Mouse (Mus musculus): ENCODE results near the gene Fasn. TPM values are rescaled to one million over a fixed set of nuclear protein-coding genes. Genes with fewer than 3 reads are reported as not detected.
"Not testable (repeated sequence)": the region's sequence is repeated elsewhere in the genome, so short reads cannot be mapped to it uniquely, and the experiment has no call there.

Gene Fasn
- 271 and 272 TPM in 2 replicates for polyA plus RNA-seq (2012; rRNA removed)

DNA sequence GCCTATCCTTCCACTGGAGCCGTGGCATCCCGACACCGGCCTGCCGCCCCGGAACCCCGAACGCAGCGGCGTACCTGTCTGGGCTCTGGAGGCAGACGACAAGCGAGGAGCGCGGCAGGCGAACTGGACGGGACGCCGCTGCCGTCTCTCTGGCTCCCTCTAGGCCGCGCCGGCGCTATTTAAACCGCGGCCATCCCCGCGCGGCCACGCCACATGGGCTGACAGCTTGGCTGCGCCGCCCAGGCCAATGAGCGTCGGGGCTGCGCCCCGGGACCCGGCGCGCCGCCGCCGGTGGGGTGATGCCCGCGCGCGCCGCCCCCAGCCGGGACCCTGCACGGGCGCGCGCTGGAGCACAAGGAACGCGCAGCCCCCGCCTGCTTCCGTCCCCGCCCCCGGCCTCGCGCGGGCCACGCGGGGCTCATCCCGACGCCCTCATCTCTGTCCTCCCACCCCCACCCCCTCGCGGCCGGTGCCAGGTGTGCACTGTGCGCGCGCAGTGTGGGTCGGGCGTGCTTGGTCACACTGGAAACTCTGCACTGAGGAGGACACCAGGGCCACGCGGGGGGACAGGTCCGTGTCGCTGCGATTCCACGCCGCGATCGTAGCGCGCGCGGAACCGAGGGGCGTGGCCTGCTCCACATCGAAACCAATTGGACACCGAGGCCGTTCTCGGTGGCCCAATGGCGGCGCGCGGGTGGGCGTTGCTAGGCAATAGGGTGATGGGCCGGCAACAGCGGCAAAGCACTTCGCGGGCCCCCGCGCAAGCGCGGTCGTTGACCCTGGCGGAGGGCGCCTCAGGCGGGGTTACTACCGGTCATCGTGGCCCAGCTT, at the start of gene Fasn:
Fasn (minus strand) TSS at position 592 of the 831 bp plus-strand sequence.
- peak; percentile 95 to 98 for DNase-seq (ENCODE audit: extremely low spot score in 1 of 2, low spot score in 1 of 2)

DNA sequence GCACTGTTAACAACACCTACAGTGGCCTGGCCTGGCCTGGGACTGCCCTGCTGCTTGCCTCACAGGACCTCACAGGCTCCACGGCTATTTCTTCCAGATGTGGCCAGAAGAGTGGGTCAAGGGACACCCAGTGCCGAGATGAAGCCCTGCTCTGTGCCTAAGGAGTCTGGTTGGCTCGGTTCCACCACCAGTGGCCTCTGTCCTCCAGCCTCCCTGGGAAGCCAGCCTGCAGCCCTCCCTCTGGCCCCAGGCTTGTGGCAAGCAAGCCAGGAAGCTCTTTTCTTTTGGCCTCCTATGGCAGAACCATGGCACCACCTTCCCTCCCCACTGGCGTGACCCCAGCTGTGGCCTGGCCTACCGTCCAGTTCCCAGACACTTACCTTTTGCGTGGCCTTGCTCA, 48.9 kb upstream of the Fasn start:
- DNase-seq (ENCODE audit: extremely low spot score in 1 of 2, low spot score in 1 of 2) = no peak

DNA sequence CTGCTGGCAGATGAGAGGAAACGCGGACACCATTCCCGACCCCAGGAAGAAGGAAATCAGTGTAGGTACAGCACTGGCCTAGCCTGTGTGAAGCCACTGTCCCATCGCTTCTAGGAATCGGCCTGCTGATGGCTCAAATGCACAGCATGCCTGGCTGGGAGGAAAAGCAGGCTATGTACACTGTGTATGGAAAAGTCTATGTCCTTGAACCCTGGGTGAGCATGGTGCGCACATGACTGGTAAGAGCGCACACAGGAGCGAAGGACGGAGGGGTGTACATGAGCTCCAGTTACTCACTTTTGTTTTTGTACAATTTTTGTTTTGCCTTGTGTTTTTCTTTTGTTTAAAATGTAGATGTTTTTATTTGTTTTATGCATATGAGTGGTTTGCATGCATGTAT, 47.2 kb upstream of the Fasn start:
- no peak for DNase-seq (ENCODE audit: extremely low spot score in 1 of 2, low spot score in 1 of 2)

DNA sequence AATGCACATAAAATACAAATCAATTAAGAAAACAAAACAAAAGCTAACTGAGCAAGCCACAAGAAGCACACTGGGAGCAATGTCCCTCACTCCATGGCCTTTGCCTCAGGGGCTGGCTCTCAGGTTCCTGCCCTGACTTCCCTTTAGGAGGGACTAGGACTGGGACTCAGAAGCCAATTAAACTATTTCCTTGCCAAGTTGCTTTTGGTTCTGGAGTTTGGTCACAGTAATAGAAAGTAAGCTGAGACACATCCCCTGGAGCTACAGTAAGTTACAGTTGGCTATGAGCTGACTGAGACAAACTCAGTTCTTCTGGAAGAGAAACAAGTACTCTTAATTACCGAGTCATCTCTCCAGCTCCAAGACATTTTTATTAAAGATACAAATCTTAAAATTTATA, 41.5 kb upstream of the Fasn start:
- no peak for DNase-seq (ENCODE audit: extremely low spot score in 1 of 2, low spot score in 1 of 2)

DNA sequence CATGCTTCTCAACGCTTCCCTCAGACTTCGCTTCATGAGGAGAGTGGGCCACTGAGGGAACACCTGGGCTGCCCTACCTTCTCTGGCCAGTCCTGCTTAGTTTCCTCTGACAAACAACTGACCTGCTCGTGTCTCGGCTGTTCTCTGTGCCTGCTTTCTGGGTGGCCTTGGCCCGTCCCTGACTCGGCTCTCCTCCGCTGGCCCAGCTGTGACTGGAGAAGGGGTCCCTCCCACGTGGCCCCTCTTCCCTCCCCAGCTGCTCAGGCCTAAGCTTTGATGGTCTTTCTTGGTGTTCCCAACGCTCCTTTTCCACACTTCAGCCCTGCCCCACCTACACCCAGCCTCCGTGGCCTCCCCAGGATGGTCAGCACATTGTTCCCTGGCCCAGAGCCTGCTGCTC, 38.5 kb upstream of the Fasn start:
- DNase-seq (ENCODE audit: extremely low spot score in 1 of 2, low spot score in 1 of 2) = no peak

DNA sequence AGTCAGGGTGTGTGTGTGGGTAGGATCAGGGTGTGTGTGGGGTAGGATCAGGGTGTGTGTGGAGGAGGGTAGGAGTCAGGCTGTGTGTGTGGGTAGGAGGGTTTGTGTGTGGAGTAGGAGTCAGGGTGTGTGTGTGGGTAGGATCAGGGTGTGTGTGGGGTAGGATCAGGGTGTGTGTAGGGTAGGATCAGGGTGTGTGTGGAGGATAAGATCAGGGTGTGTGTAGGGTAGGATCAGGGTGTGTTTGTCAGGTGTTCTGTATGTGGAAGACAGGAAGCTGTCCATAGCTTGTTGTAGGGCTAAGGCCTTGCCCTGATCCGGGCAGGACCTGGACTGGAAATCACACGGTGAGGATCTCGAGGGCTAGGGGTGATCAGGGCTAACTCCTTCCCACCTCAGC, 31.6 kb upstream of the Fasn start:
- DNase-seq (ENCODE audit: extremely low spot score in 1 of 2, low spot score in 1 of 2) = not testable (repeated sequence)

DNA sequence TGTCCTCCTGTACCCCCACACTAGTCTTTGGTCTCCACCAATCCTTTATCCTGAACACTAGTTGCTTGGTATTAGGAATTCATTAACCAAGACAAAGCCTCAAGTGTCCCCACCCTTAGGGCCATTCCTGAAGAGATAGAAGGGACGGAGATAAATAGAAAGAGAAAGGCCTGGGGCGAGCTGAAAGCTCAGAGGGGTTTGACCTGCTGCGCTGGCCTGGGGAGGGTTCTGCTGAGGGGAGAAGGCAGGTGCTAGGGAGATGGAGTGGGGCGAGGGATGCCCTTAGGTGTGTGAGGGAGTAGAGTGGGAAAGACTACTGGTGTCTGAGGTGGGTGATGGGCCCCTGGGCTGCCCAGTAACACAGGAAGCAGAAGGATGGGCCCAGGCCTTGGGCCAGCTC, 29.4 kb upstream of the Fasn start:
- DNase-seq (ENCODE audit: extremely low spot score in 1 of 2, low spot score in 1 of 2) = no peak

DNA sequence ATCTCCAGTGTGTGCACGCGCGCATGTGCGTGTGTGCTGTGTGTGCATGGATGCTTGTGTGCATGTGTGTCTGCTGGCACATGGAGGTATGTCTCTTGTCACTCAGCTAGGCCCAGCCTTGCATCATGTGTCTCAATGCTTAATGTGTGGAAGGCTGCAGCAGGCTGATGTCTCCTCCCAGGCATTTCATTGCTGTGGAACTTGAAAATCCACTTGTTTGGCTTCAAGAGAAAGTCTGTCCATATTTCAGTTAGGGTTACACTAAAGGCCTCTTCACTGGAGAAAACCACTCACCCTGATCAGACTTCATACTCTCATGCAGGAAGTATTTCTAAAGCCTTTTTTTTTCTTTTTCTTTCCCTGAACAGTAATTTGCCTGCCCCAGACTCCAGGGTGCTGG, 28.8 kb upstream of the Fasn start:
- DNase-seq (ENCODE audit: extremely low spot score in 1 of 2, low spot score in 1 of 2) = no peak

DNA sequence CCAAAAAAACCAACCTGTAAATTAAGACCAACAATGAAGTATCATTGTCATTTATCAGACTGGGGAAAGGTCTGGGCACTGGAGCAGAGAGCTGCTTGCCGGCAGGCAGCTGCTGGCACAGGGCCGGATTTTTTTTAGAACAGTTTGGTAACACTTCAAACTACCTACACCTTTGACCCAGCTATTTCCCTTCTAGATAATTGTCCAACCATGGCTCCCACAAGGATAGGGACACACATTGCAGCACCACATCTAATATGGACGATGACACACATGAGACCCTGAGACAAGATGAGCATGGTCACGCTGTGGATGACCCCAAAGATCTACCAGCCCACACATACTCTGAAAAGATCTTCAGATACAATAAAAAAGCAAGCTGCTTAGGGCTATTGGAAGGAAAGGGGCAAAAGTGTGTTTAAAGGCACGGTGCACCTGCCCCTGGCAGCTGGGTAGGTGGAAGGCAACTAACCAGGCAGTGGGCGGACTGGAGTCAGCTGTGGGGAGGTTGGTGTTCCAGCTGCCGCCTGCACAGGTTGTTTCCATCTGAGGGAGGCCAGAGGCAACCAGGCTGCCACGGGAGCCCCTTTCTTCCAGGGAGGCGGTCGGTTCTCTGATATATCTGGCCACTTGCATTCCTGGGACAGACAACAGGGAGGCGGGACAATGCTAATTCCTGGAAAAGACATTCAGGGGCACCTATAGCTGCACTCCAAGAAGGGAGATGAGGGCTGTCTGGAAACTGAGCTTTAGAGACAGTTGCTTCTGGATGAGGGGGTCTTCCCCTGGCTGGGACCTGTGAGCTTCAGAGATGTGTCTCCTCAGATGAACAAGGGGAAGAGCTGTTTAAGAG, 28.0 kb upstream of the Fasn start:
- no peak for DNase-seq (ENCODE audit: extremely low spot score in 1 of 2, low spot score in 1 of 2)

DNA sequence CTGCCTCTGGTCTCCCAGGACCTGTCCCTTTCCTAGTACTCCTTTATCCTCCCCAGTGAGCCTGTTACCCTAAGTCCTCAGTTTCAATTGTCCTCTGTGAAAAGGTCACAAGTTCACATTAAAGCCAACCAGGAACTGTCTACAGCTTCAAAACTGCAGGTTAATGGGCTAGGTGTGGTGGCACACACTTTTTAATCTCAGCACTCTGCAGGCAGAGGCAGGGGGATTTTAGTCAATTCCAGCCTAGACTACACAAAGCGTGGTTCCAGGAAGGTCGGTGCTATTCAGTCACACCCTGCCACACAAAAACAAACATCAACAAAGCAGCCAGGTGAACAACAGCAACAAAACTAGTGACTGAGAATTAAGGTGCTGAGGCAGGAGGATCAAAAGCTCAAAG, 27.2 kb upstream of the Fasn start:
- DNase-seq (ENCODE audit: extremely low spot score in 1 of 2, low spot score in 1 of 2) = no peak

DNA sequence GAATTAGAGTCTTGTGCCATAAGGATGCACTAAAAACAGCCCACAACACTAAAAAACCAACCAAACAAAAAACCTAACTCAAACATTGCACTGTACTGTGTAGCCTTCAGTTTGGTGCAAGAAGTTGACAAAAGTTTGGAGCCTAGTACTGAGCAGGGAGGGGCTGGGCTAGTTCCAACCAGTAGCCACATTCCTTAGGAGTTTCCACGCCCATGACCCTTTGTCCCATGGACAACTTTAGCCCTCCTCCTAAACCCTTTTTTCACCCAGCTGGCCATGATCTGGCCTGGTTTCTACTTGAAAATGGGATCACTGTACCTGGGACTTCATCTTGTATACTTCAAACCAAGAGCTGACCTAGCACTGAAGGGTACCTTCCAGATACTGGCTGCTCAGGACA, 26.8 kb upstream of the Fasn start:
- DNase-seq (ENCODE audit: extremely low spot score in 1 of 2, low spot score in 1 of 2) = no peak

DNA sequence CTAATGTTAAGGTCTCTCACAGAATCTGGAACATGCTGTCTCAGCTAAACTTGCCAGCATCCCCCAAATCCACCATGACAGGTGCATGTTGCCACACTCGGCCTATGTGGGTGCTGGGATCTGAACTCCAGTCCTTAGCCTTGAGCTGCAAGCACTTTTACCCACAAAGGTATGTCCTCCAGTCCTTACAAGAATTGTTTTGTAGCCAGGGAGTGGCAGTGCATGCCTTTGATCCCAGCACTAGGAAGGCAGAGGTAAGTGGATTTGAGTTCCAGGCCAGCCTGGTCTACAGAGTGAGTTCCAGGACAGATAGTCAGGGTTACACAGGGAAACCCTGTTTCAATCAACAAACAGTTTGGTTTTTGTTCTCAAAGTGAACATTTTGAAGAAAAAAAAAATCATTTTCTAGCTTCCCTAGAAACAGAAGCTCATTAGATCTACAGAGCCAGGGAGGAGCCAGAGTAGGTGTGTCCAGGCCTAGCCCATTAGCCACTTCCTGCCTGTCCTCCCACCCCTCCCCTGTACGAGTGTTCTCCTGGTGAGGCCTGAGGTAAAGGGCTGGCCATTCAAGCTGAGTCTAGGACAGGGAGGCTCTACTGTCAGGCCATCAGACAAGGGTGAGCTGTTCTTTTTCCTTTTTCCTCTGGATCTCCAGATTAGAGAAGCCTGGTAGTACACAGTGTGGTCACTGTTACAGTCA, 26.1 kb upstream of the Fasn start:
- no peak for DNase-seq (ENCODE audit: extremely low spot score in 1 of 2, low spot score in 1 of 2)

DNA sequence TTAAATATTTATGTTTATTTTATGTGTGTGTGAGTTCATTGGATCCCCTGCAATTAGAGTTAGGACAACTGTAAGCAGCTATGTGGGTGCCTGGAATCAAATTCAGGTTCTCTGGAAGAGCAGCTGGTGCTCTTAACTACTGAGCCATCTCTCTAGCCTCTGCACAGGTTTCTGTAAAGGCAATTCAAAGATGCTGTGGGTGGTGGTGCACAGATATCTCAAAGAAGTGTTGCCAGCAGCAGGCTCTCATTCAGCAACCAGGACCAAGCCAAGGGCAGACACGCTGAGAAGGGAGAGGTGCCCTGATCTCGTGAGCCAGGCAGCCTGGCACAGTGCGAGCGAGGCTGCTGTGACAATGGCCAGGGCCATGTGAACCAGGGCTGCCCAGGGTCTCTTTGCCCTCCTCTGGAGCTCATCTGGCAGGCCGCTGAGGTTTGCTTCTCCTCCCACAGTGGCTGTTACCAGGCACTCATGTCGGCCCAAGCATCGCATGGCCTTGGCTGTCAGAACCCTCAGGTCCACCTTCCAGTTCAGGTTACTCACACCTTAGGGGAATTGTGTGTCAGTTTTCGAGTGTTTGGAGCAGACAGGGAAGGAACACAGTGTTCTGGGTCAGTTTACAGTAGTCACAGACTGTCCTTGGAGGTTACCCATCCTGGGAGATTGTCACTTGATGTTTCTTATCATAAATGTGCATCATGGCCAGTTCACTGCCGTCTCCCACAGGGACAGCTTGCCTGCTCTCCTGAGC, 22.6 kb upstream of the Fasn start:
- peak in 1 of 2 experiments; percentile 35 for DNase-seq (ENCODE audit: extremely low spot score in 1 of 2, low spot score in 1 of 2)

DNA sequence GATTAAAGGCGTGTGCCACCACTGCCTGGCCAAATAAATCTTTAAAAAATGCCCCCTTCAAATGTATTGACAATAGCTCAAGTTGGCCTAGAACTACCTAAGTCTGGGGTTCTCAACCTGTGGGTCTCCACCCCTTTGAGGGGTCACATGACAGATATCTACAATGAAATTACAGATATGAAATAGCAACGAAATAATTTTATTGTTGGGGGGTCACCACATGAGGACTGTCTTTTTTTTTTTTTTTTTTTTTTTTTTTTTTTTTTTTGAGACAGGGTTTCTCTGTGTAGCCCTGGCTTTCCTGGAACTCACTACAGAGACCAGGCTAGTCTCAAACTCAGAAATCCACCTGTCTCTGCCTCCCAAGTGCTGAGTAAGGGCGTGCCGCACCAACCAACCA, 20.0 kb upstream of the Fasn start:
- DNase-seq (ENCODE audit: extremely low spot score in 1 of 2, low spot score in 1 of 2) = no peak

DNA sequence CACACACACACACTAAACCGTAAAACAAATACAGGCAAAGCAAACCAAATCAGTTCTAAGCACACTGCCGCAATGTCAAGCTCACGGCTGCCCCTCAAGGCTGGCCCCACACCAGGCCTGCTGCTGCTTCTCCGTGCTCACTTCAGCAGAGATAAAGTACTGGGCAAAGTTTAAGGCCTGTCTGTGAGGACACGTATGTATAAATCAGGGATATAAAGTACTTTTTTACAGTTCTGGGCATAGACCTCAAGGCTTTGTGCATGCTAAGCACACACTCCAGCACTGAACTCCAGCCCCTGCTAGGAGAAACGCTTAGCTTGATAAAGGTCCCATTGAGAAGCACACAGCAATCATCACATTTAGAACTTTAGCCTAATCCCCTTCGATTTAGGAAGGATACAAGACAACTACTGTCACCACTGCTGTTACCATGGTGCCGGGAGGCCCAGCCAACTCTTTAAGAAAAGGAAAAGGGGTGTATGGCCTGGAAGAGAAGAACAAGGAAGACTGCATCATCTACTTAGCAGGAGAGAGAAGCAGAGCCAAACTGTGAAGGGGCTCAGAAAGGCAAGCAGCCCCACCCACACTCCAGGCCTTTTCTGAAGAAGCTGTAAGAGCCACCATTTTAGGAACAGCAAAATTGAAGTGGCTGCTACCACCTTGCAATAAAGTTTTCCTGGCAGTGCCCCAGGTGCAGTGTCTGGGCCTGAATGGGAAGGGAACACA, 9.4 kb upstream of the Fasn start:
- DNase-seq (ENCODE audit: extremely low spot score in 1 of 2, low spot score in 1 of 2) = no peak

DNA sequence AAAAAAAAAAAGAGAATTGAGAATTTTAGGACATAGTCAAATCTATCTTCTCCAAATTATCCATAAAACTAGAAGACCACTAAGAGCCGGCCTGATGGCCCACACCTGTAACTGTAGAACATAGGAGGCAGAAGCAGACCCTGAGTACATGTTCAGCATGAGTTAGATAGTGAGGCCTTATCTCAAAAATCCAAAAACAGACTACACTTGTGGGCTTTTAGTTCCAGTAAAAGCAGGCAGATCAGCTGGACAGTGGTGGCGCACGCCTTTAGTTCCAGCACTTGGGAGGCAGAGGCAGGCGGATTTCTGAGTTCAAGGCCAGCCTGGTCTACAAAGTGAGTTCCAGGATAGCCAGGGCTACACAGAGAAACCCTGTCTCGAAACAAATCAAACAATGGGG, 8.6 kb upstream of the Fasn start:
- not testable (repeated sequence) for DNase-seq (ENCODE audit: extremely low spot score in 1 of 2, low spot score in 1 of 2)

DNA sequence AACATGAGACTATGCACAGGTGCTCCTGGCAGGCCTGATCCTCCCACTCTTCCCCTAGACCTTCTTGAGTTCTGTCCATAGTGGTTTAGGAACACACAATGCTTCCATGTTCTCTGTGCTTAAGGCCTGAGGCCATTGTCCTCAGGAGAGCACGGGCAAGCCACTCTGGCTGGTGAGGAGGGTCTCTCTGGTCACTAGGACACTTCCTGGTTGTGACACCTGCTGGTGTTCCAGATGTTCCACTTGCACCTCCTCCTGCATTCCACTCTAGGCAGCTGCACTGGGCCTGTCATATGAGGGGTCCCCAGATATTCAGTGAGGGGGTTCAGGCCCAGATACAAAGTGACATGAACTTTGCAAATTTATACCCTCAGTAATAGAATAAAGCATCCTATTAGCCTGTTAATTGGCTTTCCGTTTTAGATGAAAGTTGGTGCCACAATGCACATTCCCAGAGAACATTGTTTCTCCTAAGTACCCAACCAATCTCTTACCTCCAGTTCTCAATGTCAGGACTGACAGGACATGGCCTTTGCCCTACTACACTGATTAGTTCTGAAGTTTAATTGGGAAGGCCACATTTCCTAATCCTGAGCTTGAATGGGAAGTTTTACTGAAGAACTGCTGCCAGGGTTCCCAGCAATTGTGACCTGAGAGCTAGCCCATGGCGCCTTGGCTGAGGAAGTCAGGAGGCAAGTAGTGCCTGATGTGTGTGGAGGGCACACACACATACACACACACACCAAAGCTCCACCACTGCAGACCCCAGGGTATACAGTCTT, 7.5 kb upstream of the Fasn start:
- no peak for DNase-seq (ENCODE audit: extremely low spot score in 1 of 2, low spot score in 1 of 2)

DNA sequence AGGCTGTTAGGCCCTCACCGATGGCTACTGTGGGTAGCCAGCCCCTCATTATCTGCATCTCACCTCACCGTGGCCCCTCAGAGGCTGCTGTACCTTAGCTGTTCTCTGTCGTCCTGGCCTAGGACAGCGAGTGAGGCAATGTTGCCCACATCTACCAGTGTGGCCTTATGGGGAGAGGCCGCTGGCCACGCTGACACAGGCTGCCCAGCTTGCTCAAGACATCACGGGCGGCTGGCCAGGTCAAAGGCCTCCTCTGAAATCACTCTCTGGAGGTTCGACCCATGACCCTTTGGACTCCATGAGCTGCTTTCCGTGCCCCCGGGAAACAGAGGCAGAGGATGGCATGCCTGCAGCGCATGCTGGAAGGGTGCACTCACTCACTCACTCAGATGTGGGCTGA, 6.3 kb upstream of the Fasn start:
- DNase-seq (ENCODE audit: extremely low spot score in 1 of 2, low spot score in 1 of 2) = no peak
